Mouse (Mus musculus) testis, adult 2 months (tissue): ENCODE results near the gene 9030025P20Rik. TPM values are rescaled to one million over a fixed set of nuclear protein-coding genes. Genes with fewer than 3 reads are reported as not detected.
"Not testable (repeated sequence)": the region's sequence is repeated elsewhere in the genome, so short reads cannot be mapped to it uniquely, and the experiment has no call there.

Experiments used
- H3K27ac ChIP-seq: fragments of 200-500 bp; 2 replicates; pipeline ENCODE4 v1.5.1; 2012; ENCODE audit warnings: low read depth, low read length; ENCODE audit not compliant: control insufficient read depth, insufficient read depth
- H3K27me3 ChIP-seq: fragments of 200-500 bp; 2 replicates; pipeline ENCODE4 v1.6.1; 2012; ENCODE audit warnings: mild to moderate bottlenecking, low read length, moderate library complexity; ENCODE audit not compliant: control insufficient read depth, insufficient read depth
- H3K36me3 ChIP-seq: fragments of 200-500 bp; 2 replicates; pipeline ENCODE4 v1.6.1; 2012; ENCODE audit warnings: mild to moderate bottlenecking, low read length; ENCODE audit not compliant: control insufficient read depth, insufficient read depth
- H3K4me1 ChIP-seq: fragments of 200-500 bp; 2 replicates; pipeline ENCODE4 v1.6.1; 2012; ENCODE audit warnings: low read length; ENCODE audit not compliant: control insufficient read depth, insufficient read depth
- H3K4me3 ChIP-seq: fragments of 200-500 bp; 2 replicates; pipeline ENCODE4 v1.5.1; 2012; ENCODE audit warnings: low read depth, mild to moderate bottlenecking, low read length, moderate library complexity, mixed read lengths; ENCODE audit not compliant: control insufficient read depth
- polyA plus RNA-seq: library from polyadenylated mRNA; depleted of rRNA; stranded (reverse); fragments of >200 nt; gene quantifications from 2 replicates; pipeline ENCODE4 v1.2.3, GENCODE M21; 2012; rRNA removed

The 9030025P20Rik gene
- polyA plus RNA-seq, 1 experiment: 12.6 TPM

DNA sequence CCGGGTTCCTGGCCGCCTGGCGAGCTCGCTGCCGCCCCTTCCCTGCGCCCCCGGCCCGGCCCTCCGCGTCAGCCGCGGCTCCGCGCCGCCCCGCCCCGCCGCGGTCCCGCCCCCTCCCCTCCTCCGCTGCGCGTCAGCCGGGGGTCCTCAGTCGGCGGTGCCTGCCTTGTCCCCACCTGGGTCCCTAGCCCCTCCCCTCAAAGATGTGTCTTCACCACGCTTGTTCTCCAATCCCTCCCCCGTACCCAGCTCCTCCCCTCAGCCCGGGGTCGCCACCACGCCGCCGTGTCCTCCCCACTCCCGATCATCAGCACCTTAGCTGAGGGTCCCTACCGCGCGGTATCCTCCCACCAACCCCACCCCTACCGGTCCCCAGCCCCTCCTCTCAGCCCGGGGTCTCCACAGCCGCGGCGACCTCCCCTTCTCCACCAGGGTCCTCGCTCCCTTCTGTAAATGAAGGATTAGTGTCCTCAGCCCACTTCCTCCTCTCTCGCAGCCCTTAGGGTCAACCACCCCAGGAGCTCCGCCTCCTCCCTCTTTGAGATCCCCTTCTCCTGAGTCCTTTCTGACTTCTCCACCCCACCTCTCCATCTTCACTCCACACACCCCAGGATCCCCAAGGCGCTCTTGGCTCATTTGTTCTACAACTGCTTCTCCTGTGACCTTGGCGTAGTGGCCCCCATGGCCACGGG lies 46.4 kb downstream of the 9030025P20Rik start:
- H3K27me3 ChIP-seq, H3K36me3 ChIP-seq, H3K4me3 ChIP-seq, H3K4me1 ChIP-seq, H3K27ac ChIP-seq: not testable (repeated sequence)

DNA sequence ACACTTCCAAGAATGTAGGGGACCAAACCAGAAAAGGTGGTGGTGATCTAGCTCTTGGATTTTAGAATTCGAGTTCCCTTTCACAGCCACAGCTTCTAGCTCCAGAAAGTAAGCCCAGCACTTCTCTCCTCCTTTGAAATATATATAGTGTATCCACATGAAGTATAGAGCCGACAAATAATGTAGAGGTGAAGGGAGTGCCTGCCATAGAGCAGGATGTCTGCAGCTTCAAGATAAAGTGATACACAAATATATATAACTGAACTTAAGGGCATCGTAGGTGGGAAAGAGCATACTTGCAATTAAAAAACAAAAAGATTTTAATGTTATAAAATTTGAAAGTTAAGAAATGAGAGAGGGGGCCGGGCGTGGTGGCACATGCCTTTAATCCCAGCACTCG lies 47.2 kb downstream of the 9030025P20Rik start:
- H3K4me1 ChIP-seq, H3K4me3 ChIP-seq, H3K36me3 ChIP-seq, H3K27me3 ChIP-seq, H3K27ac ChIP-seq: not testable (repeated sequence)

DNA sequence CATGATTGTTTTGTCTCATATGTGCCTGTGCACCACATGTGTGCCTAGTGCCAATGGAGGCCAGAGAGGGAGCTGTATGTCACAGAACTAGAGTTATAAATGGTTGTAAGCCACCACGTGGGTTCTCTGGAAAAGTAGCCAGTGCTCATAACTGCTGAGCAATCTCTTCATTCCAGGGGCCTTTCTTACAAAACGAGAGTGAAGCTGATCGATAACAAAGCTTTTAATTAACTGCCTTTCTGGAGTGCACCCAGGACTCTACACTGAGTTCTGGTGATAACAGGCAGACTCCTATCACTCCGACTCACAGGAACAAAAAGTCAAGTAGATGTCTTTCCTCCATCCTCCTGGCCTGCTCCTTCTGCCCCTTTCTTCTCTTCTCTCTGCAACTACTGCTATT lies 53.1 kb downstream of the 9030025P20Rik start:
- not testable (repeated sequence) for H3K36me3 ChIP-seq, H3K4me3 ChIP-seq, H3K4me1 ChIP-seq

DNA sequence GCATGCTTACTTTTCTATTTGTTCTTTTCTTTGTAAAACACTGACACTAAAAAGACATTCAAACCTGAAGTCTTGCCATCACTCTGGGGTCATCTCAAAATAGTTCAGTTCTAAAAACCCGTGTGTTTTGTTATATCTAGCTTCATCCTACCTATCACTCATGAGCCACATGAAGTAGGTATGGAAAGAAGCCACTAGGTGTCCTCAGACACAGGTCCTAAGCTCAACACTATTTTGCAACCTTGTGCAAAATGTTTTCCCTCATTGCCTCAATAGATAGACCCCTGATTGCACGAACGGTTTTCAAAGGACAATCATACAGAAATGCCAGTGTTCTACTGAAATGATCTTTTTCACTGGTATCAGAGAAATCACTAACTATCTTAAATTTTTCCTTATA lies 62.2 kb downstream of the 9030025P20Rik start:
- not testable (repeated sequence) for H3K27ac ChIP-seq, H3K4me1 ChIP-seq, H3K36me3 ChIP-seq, H3K27me3 ChIP-seq, H3K4me3 ChIP-seq

More for the DNA sequence above, 53.1 kb downstream of the 9030025P20Rik start:
- not testable (repeated sequence) for H3K27me3 ChIP-seq, H3K27ac ChIP-seq

Other genes with a start within 250 kb of the 9030025P20Rik start
- gene Wdr27, start 35.3 kb upstream of the 9030025P20Rik start, polyA plus RNA-seq: 51.5 and 60.1 TPM in 2 replicates
- 10.5 and 13.8 TPM in 2 replicates for gene 1600012H06Rik, start 35.3 kb upstream of the 9030025P20Rik start, polyA plus RNA-seq
- 81.8 and 101 TPM in 2 replicates for gene Phf10, start 17.2 kb upstream of the 9030025P20Rik start, polyA plus RNA-seq
- gene Gm3417, start 322 bp downstream of the 9030025P20Rik start, polyA plus RNA-seq: 680 and 803 TPM in 2 replicates
- gene Gm3435, start 31.7 kb downstream of the 9030025P20Rik start, polyA plus RNA-seq: 5.1 and 5.4 TPM in 2 replicates
- 51.0 and 54.6 TPM in 2 replicates for gene Ermard, start 62.7 kb downstream of the 9030025P20Rik start, polyA plus RNA-seq
- 525 and 777 TPM in 2 replicates for gene Tcte3, start 63.0 kb downstream of the 9030025P20Rik start, polyA plus RNA-seq
- 324 and 366 TPM in 2 replicates for gene Gm3448, start 63.1 kb downstream of the 9030025P20Rik start, polyA plus RNA-seq